Mouse (Mus musculus) myocyte (in vitro differentiated cells): ENCODE measurements around the gene Fev.

Experiments used
- CEBPB ChIP-seq: IDR thresholded peaks from 2 replicates; pipeline ENCODE4 v1.6.1; 2011; ENCODE audit warnings: mild to moderate bottlenecking, moderate library complexity; ENCODE audit not compliant: poor library complexity, insufficient read depth, severe bottlenecking
- E2F4 ChIP-seq: IDR thresholded peaks from one replicate; pipeline ENCODE4 v1.6.1; 2011; ENCODE audit warnings: mild to moderate bottlenecking, control low read depth, moderate library complexity; ENCODE audit not compliant: insufficient read depth
- MAX ChIP-seq: IDR thresholded peaks from one replicate; pipeline ENCODE4 v1.6.1; 2011; ENCODE audit warnings: low read depth, mild to moderate bottlenecking, control low read depth
- MYOG ChIP-seq, 3 experiments: IDR thresholded peaks; one replicate each; pipeline ENCODE4 v1.6.1; 2011; ENCODE audit warnings: control low read depth in 2 of 3, low read depth in 2 of 3, mild to moderate bottlenecking in 2 of 3; ENCODE audit not compliant: insufficient read length in 2 of 3, control insufficient read depth in 1 of 3, insufficient read depth in 1 of 3
- POLR2A ChIP-seq: IDR thresholded peaks from one replicate; pipeline ENCODE4 v1.6.1; 2011; ENCODE audit warnings: low read depth, mild to moderate bottlenecking, control low read depth, moderate library complexity; ENCODE audit not compliant: insufficient read length
- REST ChIP-seq: IDR thresholded peaks from one replicate; pipeline ENCODE4 v1.6.1; 2011; ENCODE audit warnings: mild to moderate bottlenecking, control low read depth, moderate library complexity; ENCODE audit not compliant: insufficient read depth, insufficient read length
- USF1 ChIP-seq: IDR thresholded peaks from one replicate; pipeline ENCODE4 v1.6.1; 2011; ENCODE audit warnings: low read depth, mild to moderate bottlenecking, control low read depth, moderate library complexity

DNA sequence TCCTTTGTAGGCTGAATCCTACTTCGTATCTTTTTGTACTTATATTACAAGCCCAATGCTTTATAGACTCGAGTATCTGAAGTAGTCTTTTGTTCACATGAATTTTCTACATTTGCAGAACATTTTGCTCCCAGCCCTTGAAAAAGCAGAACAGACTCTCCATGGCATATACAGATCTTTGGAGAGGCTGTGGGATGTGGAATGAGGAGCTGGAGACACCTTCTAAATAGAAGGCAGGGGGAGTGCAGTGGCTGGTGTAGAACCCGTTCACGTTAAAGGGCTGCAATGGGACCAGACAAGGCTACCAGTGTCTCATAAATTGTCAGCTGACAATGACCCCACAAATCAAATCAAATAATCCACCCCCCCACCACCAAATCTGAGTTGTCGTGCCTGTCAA lies 36.3 kb downstream of the Fev start:
- no peak for TF ChIP-seq POLR2A
- TF ChIP-seq USF1: no peak
- no peak for TF ChIP-seq MAX
- no peak for TF ChIP-seq E2F4
- TF ChIP-seq MYOG (IDR thresholded peaks at IDR 0.05; ENCODE audit: control insufficient read depth in 1 of 3, insufficient read depth in 1 of 3, insufficient read length in 2 of 3, low read depth in 2 of 3): no peak
- no peak for TF ChIP-seq CEBPB
- no peak for TF ChIP-seq REST
